Mouse (Mus musculus) cerebellum, adult 18-20 months (tissue): ENCODE data around the gene Tbxas1.

ENCODE experiments used
- DNase-seq, 2 experiments: peaks; one replicate each; pipeline ENCODE4 v3.0.0; 2021

Tbxas1 gene

GRCm38 (mm10) chr6:39054878-39055508 lies 179.8 kb downstream of the Tbxas1 start:
- DNase-seq = no peak

- DNase-seq = peak in 1 of 2 experiments; percentile 26
These were observed 180.6 kb downstream of the Tbxas1 start for GRCm38 (mm10) chr6:39055831-39056261.

GRCm38 (mm10) chr6:39057161-39057560 lies 182.0 kb downstream of the Tbxas1 start:
- no peak for DNase-seq

- no peak for DNase-seq
These were observed 183.2 kb downstream of the Tbxas1 start for GRCm38 (mm10) chr6:39058389-39058788.

- no peak for DNase-seq
These were observed 183.7 kb downstream of the Tbxas1 start for GRCm38 (mm10) chr6:39058936-39059335.

DNA sequence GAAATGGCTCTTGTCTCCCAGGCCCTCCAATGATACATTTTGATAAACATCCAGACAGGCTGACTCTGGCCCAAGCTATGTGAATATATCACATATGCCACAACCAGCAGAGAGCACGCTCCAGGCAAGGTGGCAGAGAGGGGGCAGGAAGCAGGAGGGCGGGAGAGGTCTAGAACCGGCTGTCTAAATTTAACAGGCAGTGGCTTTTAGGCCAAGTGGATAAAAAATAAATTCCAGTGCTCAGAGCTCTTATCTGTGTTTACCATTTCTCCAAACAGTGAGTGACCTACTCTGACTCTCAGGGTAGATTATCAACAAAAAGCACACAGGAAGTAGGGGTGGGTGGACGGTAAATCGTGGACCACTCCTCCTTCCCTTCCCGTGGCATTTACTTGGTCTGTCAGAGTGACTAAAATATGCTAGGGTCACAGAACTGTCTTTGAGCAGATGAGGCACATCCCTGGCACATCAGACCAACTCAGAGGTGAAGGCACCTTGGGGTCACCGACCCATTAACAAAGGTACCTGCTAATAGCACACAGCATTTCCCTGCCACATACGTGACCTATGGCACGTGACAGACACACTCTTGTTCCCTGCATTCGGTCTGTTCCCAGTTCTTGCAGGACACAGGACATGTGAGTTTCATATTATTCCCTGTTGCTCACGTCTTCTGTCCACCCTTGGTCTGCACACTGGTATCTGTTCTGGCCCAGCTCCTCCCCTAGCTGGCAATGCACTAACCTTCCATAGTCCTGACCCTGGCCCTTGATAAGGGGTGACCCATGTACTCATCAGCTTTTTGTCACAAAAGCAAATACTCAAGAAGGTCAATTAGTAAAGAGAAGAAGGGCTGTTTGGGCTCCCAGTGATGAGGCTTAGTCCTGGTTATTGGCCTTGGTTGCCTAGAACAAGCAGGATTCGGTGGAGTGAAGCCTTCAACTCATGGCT lies 184.6 kb downstream of the Tbxas1 start:
- no peak for DNase-seq

GRCm38 (mm10) chr6:39061180-39061579 lies 186.0 kb downstream of the Tbxas1 start:
- DNase-seq = no peak

- no peak for DNase-seq
These were observed 188.3 kb downstream of the Tbxas1 start for GRCm38 (mm10) chr6:39063541-39063940.

DNA sequence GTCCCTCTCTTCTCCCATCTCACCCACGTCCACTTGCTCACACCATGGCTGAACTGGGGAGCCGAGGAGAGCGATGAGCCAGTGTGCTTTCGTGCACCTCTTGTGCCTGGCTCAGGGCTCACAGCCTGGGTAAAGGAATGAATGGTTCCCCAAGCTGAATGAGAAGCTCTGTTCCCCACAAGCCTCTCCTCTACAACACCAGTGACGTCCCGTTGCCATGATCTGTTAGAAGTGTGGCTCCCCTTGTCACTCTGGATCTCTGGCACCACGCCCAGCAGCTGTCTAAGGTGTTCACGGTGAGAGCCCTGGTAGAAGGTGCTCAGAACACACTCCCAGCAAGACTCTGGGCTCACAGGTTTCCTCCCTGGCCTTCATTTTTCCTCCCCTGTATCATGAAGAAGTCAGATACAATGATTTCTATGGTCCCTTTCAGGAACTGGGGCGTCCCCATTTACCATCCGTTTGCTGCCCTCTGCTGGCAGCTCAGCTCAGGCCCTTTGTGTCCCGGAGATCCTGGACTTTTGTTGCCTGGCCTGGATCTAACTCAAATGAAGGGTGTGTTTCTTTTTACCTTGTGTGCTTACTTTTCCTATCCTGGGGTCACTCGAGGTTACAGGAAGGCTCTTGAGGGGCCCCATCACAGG lies 191.9 kb downstream of the Tbxas1 start:
- peak; percentile 80 to 85 for DNase-seq

GRCm38 (mm10) chr6:39072664-39073063 lies 197.5 kb downstream of the Tbxas1 start:
- no peak for DNase-seq

DNA sequence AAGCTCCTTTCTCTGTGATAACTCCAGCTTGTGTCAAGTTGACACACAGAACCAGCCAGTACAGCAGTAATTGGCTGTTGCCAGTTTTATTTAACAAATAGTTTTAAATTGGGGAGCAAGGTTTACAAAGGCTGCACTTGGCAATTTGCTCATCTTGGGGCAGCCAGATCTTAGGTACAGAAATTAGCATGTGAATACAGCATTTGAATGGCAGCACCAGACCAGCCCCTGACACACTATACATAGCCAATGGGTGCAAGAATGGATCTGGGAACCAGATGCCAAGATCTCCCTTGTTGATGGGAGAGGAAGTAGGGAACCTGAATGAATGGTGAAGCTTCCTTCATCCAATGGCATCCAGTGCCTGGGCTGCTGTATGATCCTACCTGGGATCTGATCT lies 199.0 kb downstream of the Tbxas1 start:
- DNase-seq = no peak

DNA sequence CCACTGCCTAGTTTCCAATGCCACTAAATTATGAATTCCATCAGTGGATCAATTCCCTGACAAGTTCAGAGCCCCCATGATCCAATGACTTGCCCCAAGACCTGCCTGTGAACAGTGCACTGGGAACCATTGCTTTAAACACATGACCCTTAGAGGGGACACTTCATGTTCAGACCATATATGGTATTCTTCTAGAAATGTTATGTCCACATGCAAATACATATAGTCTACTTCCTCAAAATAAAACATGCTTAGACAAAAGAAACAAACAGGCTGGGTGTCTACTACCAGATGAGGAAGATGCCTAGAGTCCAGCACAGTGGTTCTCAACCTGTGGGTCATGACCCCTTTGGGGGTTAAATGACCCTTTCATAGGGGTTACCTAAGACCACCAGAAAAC lies 201.3 kb downstream of the Tbxas1 start:
- no peak for DNase-seq

GRCm38 (mm10) chr6:39104631-39105030 lies 229.4 kb downstream of the Tbxas1 start:
- no peak for DNase-seq

GRCm38 (mm10) chr6:39106812-39107211 lies 231.6 kb downstream of the Tbxas1 start:
- no peak for DNase-seq

- DNase-seq = no peak
These were observed 237.5 kb downstream of the Tbxas1 start for GRCm38 (mm10) chr6:39112701-39113100.

DNA sequence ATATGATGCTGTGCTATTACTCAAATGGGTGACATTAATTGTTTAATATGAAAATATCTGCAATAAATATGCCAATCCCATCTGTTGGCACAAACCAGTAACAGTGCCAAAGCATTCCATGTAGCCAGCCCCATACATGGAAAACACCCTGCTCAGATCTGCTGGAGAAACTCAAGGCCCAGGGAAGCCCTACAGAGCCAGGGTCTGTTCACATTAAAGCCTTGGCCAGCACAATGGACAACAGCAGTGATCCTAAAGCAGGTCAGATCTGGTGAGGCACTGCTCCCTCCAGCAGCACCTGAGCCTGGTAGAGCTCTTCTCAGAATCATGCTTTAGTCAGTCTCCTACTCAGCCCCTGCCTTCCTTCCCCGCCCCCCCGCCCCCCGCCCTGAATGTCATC lies 237.9 kb downstream of the Tbxas1 start:
- peak; percentile 56 to 67 for DNase-seq

DNA sequence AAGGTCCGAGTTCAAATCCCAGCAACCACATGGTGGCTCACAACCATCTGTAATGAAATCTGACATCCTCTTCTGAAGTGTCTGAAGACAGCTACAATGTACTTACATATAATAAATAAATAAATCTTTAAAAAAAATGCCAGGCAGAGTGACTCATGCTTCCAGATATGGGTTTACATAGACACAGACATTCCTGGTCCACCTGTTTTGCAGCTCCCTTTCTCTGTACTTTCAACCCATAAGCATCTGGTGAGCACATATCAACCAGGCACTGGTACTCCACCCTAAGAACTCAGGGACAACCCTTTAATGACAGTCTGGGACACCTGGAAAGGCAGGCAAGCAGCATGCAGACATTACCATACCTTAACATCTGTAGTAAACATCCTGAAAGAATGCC lies 240.2 kb downstream of the Tbxas1 start:
- no peak for DNase-seq

- DNase-seq = peak; percentile 38 to 59
These were observed 242.6 kb downstream of the Tbxas1 start, which contains the start of gene Parp12 for GRCm38 (mm10) chr6:39117584-39118455. Parp12 (minus strand) TSS chr6:39118349.

GRCm38 (mm10) chr6:39118456-39118881 lies 243.3 kb downstream of the Tbxas1 start:
- peak in 1 of 2 experiments; percentile 42 for DNase-seq

DNA sequence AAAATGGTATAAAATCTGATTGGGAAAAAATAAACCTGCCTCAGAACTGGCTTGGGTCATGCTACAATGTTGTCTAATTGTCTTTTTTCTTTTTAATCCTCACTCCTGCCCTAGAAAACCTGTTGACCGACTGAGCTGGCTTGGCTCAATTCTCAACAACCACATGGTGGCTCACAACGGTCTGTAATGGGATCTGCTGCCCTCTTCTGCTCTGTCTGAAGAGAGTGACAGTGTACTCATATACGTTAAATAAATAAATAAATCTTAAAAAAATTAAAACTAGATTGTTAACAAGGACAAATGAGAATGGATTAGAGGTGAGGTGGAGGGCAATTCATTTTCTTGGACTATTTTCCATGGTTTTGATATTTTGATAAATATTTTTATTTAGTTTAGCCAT lies 245.5 kb downstream of the Tbxas1 start:
- DNase-seq = no peak

DNA sequence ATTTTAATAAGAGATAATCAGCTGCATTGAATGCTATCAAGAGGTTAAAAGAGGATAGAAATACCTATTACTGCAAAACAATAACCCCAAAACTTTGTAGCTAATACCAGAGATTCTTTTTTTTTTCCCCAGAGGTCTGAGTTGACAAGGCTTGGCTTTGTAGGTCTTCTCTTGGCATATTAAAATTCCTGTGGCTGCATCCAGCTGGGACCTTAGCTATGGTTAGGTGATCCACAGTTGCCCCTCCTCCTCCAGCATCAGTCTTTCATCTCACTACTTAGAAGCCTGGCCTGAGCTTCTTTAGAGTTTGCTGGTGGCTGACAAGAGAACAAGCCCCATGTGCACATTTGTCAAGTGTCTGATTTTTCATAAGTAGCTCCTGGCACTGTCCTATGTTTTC lies 249.5 kb downstream of the Tbxas1 start:
- no peak for DNase-seq

- DNase-seq = no peak
These were observed 256.3 kb downstream of the Tbxas1 start for GRCm38 (mm10) chr6:39131480-39131879.
